Mouse (Mus musculus): ENCODE results near the gene Pfdn6.
"Not testable (repeated sequence)": the region's sequence is repeated elsewhere in the genome, so short reads cannot be mapped to it uniquely, and the experiment has no call there.

DNA sequence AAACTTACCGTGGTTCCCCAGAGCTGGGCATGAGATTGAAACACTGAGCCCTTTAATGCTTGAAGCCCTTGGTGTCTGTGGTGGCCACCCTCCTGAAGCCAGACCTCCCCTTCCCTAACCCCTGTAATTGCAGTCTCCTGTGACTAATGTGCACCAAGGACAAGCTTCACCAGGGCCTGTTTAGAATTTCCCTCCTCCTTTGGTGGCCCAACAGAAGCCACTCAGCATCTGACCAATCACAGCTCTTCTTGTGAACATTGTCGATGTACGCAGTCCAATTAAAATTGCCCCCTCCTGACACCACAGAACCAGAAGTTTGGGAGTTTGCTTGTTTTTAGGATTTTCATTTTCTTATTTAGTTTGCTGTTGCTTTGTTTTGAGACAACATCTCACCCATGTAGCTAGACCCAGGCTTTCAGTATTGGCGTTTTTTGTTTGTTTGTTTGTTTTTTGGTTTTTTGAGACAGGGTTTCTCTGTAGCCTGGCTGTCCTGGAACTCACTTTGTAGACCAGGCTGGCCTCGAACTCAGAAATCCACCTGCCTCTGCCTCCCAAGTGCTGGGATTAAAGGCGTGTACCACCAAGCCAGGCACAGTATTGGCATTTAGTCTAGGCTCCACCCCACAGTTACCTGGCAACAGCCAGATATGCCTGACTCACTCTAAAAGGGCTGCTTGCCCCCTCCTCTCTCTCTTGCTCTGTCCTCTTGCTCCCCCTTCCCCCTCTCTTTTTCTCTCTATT is 36.1 kb downstream of the Pfdn6 start:
- TF ChIP-seq CTCF, POLR2A (IDR thresholded peaks at IDR 0.05; ENCODE audit: insufficient read depth, low read depth, low read length): not testable (repeated sequence)
